Mouse (Mus musculus) telencephalon, adult 2 months (tissue): ENCODE measurements at regions not wholly inside any gene's neighbourhood (a gene's known extent, or its start where the extent isn't known, plus 50 kb on each side); places are given as distances from the start of the nearest gene placed in this dataset.

ENCODE experiments used
- DNase-seq: peaks from one replicate; pipeline ENCODE4 v3.0.0-alpha.2; 2011; ENCODE audit warnings: low read depth, low spot score

DNA sequence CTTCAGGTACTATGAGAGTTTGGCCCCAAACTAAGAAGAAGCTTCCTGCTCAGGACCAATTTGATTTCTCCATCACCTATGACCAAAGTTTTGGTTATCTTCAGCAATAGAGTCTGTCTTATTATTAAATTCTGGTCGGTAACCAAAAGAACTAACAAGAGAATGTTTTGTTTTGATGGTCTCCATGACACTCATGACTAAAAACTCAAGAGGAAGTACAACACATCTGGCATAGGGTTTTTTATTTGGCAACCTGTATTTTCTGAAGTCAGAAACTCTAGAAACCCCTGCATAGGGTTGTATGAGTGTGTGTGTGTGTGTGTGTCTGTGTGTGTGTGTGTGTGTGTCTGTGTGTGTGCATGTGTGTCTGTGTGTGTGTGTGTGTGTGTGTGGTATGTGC lies 310.5 kb downstream of the Ptprc start:
- no peak for DNase-seq

DNA sequence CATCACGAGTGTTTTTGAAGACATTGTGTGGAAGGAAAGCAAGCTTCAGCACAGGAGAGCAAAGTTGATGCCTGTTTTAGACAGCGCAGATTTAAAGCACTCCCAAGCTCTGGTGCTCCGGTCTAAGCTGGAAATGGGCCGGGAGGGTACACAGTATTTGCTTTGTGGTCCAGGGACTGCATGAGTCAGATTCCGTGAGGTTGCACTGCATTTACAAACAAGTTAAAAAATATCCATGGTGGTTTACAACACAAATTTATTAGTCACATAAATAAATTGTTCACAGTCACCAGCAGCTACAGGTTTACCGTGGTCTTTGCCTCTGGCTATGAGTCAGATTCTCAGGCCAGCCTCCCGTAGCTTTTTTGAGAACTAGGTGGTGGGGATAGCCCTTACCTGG lies 312.0 kb downstream of the Ptprc start:
- no peak for DNase-seq

DNA sequence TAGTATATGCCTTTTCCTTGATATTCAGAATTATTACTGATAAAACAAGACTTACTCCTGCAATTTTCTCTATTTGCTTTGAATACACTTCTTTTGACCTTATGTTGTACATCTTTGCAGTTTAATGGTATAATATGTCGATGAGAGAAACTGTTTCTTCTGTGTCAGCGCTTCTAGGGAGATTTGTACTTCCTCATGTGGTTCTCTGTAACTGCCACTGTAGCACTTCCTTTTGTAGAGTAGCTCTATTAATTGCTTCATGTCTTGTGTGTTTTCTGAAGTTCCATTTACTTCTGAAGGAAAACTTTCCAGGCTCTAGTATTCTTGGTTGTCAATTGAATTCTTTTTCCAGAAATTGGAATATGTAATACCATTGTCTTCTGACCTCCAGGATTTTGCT lies 323.2 kb downstream of the Ptprc start:
- no peak for DNase-seq

DNA sequence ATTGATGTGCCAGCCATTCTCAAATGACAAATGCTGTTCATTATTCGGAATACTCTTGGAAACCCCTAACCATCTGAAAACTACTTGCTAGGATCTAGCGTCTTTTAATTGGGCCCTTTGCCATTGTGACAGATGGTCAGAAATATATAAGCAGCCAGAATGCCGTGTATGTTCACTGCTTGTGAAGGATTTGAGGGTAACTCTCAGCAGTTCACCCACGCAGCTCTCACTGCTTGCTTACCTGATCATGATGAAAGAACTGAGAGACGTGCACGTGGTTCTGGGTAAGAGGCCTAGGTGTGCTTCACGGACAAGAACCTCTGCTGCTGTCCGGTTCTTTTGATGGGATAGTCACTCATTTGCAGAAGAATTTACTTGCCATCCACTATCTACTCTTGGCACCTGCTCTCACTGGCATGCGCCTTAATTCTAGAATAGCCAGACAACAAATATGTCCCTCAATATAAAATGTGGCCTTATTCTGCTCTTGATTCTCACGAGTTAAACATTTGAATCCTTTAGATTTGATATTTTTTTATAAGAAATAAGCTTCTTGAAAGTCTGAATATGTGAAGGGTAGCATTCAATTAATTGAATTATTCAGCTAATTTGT lies 328.1 kb downstream of the Ptprc start:
- peak; percentile 34 for DNase-seq

DNA sequence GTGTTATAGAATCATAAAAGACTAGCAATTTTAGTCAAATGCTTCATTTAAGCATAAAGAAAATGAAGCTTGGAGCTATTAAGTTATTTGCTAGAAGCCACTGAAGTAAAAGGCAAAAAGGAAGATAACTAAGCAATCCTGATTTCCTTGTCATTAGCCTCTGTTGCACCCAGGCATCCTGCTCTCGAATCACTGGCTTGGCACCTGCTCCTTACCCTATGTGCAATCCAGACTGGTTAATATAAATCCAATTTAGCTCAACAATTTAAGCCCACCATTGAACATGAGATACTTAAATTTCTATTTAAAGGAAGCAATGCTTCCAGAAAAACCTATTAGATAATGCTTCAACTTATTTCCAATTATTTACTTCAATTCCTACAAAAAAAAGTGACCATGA lies 328.7 kb downstream of the Ptprc start:
- DNase-seq: no peak

DNA sequence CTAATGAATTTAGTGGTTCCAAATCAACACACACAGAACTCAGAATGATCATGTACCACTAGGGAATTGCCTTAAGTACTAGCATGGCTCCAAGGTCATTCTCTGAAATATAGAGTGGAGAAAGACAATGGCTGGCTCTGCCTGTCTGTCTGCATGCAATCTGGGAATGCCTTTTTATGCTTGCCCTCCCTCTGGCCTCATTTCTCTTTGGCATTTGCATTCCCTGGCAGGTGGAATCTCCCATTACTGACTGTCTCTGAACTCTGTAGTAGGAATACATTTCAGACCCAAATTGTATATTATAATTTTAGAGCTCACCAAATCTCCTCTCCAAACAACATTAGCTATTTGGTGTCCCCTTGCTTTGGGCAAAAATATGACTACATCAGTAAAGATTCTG lies 335.0 kb downstream of the Ptprc start:
- DNase-seq: no peak

DNA sequence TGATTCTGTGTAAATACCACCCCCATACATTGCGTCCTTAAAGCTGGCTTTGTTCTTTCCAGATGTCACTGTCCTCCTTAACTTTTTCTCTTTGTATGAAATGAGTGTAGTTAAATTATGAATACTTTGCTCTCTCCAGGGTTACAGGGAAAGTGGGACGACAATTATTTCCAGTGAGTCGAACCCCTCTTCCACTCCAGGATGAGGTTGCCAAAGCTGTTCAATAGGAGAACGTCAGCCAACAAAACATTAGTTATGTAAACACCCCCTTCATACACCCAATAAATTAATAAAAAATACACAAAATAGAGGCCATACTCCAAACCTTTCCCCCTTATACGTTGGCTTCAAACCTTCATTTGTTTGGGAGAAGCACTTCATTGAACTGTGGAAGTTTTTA lies 335.8 kb downstream of the Ptprc start:
- DNase-seq: no peak

DNA sequence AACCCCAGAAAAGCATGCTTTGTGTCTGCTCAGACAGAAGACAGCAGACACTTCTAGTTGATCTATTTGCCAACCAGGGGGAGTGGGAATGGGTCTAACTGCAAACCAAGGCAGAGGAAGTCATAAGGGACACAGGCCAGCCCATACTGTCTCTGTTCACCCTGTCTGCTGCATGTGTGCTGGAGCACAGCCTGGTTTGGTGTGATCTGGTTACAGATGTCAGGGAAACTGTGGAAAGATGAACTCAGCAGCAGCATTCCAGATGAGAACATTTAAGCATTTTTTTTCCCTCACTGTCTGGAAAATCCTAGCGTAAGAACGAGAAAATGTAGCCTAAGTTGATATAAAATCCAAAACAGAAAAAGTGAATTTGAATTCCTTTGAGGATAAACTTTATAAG lies 336.2 kb downstream of the Ptprc start:
- no peak for DNase-seq

DNA sequence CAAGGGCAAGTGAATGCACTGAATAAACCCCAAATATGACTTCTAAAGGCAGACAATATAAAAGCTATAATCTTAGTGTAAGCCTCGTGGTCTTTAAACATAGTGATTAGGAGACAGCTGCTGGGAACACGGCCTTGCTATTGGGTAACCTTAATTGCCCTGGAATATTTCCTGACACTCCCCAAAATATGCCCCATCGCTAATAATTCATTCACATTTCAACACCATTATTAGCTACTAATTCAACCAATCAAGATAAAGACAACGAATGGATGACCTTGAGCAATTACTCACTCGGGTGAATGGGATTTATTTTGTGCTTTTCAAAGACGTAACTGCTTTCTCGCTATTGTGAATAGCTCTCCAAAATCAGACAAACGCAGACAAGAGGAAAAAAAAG lies 337.2 kb downstream of the Ptprc start:
- no peak for DNase-seq

DNA sequence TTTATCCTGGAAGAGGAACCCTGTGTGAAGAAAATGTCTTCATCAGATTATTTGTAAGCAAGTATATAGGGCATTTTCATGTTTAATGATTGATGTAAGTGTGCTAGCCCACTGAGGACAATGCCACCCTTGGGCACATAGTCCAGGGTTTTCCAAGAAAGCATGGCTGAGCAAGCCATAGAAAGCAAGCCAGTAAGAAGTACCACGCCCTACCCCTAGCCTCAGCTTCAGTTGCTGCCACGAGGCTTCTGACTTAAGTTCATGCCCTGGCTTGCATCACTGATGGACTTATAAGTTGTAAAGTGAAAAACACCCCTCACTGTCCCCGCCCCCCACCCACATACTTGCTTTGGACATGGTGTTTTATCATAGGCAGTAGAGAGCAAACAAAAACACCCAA lies 342.0 kb downstream of the Ptprc start:
- DNase-seq: no peak

DNA sequence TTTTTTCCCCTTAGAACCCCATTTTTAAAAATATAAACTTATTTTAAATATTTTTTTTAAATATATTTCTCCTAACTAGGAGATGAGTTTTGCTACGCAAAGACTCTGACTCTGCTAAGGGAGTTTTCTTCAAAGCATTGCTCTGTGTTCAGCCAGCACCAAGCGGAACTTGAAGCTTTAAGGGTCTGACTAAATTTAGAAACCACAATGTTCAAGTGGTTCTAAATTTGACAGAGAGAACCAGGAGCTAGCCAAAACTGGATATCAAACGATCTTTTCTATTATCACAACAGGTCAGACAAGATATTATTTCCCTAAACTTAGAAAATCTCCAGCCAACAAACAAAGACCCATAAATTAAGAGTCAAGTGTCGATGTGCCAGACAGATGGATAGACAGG lies 344.2 kb downstream of the Ptprc start:
- DNase-seq: no peak

DNA sequence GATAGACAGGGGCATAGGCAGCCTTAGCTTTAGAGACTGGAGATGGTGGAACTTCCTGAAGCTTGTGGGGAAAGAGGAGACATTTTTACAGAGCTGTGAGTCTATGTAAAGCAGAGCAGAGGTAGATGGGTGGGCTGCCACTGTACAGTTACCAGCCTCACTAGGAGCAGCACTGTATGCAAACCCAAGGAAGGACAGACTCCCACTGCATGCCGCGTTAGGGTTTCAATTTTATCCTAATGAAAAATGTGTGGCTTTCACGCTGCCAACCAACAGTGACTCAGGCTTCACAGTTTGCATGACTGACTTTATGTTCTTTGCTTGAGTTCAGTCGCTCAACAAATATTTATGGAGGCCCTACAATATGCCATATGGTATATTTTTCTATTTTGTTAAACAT lies 348.1 kb downstream of the Ptprc start:
- no peak for DNase-seq

DNA sequence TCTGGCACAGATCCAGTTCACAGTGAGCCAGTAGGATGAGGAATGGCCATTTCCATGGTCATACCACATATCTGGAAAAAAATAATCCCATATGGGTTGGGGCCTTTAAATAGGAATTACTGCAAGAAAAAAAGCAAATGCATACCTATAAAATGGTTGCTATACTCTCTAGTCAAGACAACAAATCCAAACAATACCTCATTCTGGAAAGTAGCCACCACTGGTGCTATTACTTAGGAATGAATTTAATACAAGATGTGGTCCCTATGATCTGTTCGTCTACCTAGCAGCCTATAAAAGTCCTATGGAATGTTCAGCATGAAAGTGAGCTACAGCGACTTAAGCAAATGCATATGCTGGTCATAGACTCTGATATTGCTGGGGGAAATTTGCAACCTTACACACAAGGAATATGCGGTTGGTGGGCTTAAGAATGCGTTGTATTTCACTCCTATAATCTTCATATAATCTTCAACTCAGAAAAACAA lies 360.1 kb downstream of the Ptprc start:
- no peak for DNase-seq

DNA sequence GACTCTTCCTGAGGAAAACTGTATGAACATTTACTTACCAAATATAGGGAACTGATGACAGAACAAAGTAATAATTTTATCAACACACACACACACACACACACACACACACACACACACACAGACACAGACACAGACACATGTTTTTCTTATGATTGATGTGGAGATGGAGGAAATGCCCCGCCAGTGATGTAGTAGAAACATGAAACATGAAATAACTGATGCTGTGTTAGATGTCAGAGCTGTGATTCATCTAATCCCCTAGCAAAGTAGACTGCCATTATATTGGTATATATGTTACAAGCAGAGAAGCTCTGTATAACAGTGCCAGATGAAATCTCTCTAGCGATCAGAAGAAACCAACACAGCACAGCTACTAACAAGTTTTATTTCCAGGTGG lies 361.0 kb downstream of the Ptprc start:
- DNase-seq: no peak

DNA sequence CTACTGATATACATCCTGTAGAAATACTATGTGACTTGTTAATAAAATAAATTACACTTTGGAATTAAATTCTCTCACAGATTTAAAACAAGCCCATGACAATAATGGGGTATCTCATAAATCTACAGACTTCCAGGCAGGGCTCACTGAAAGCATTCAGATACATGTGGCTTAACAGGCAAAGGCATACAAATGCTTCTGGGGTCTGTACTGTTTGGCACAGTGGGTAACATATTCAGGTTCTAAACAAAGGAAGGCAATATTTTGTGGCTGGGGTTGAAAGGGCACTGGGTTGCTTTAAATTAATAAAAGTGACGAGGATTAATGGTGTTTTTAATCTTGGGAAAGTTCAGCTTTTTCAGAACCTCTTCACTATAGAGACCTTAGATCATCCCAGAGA lies 361.8 kb downstream of the Ptprc start:
- no peak for DNase-seq

DNA sequence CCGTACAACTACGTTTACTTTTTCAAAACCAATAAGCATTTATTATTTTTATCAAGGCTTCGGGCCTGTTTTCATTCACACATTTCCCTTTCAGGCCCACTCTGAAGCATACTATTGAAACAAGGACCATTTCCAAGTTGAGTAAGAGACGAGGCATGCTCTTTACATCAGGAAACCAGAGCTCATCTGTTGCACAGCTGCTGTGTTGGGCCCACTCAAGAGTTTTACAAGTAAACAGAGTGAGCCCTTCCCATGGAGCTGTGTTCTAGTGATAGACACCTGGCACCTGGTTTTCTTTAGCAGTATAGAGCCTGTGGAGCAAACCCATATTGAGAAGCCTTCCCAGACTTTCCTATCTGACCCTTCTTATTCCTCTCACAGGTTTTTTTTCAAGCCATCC lies 363.5 kb downstream of the Ptprc start:
- DNase-seq: no peak

DNA sequence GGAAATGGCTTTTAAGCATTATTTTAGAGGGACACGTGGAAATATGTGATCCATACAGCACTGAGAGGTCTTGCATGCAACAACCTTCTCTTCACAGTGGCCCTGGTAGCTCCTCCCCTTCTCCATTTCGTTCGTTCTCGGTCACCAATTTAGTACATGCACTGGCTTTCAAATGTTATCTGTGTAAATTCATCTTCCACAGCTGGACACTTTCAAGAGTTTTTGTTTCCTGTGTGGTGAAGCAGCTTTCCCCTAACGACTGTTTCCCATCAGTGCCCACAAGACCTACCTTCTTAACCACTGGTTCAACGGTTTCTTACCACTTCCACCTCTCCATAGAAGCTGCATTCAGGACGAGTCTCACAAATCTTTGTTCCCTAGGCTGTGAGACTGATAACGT lies 368.8 kb downstream of the Ptprc start:
- no peak for DNase-seq

DNA sequence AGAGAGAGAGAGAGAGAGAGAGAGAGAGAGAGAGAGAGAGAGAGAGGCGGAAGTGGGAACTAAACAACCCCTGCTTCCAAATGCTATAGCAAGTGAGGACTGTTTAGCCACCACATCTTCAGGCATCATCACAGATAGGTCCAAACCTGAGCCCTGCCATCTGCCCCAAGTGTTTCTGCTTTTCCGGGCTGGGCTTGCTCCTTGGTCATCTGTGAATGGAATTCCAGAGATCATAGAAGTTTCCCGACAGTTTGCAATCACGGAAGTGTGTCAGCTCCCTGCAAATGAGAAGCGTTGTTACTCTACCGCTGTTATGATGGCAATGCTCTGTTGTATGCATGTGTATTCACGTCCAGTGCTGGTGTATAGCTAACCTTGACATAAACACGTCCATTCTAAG lies 369.3 kb downstream of the Ptprc start:
- no peak for DNase-seq

DNA sequence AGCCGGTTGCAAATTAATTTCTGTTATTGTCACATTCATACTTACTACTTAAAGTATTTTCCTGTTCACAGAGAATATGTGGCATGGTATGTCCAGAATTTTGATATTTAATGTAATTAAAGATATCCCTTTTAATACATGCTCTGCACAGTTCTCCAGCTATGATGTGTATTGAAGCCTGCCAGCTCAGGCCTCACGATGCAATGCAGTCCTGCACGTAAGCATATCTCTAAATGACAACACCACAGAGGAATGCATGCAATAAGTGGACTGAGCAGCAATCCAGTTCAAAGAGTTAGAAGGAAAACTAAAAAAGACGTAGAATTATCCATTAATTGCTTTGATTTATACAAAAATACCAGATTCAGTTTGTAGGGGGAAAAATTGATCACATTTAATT lies 373.4 kb downstream of the Ptprc start:
- no peak for DNase-seq

DNA sequence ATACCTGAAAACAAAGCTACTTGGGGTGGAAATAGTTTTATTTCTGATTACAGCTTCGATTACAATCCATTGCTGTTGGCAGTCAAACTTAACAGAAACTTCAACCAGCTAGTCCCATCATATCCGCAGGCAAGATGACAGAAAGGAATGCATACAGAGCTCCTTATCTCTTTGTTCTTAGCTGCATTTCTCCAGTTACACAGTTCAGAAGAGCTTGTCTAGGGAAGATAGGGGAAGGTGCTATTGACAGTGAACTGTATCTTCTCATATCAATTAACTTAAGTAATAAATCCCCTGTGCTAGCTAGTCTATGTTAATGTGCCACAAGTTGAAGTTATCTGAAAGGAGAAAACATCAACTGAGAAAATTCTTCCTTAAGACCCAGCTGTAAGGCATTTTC lies 374.8 kb downstream of the Ptprc start:
- DNase-seq: no peak

DNA sequence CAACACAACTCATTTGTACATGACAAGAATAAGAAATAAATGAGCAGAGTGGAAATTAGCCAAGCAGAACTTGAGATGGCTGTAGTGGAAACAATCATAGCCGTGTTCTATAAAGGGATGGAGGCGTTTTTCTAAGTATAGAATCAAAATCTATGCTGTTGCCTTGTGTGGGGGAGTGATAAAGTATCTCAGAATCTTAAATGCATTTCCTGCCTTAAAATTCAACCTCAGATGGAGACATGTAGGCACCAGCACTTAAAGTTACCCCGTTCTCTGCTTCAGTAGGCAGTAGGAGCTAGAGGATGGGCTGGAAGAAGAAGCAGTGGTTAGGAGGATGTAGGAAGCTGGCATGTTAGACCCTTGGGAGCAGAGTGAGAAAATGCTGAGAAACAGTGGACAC lies 386.7 kb downstream of the Ptprc start:
- DNase-seq: peak; percentile 65

DNA sequence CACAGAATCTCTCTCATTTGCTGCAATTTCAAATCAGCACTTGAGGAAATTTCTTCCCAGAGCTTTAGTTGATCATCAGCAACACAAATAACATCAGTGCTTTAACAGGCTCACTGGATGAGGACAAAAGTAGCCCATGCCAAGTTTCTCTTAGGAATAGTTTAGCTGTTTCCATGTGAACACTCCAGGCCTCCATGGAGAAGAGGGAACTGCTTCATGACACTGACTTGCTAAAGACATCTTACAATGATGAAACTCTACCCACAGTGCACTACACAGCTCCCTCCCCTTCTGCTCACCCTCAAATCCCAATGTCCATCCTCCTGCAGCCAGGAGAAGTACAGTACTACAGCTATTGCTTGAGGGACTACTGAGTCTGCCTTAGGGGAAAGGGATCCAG lies 388.9 kb downstream of the Ptprc start:
- DNase-seq: no peak

DNA sequence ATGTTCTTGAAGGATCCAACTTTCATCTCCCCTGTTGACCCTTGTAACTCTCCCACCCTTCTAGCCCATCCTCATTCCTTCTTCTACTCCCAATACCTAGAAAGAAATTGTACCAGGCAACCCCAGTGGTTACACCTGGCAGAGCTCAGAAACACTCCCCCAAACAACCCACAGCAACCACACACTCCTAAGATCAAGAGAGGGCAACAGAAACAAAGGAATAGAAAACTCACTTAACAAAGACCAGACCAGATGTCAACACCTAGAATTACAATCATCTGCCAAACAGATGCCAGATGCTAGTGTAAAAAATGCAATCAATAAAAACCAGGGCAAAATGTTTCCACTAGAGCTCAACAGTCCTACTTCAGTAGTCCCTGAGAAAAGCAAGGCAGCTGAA lies 400.9 kb downstream of the Ptprc start:
- DNase-seq: no peak

DNA sequence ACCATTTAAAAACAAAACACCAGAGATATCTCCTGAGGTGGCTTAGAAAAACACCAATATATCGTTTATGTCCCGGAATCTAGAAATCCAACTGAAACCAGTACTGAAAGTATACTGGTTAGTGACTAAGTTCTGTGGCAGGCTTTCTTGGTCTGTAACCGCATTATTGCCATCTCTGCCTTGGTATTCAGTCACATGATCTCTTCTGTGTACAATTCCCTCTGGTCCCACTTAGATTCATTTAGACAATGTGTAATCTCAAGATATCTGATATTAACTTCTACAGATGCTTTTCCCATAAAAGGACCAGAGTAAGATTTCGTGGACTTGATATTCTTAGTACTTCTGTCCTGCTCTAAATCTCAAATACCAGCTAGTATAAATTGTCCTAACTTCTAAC lies 414.7 kb downstream of the Ptprc start:
- DNase-seq: no peak
